Mouse (Mus musculus) lung, postnatal 0 days (tissue): ENCODE measurements around the gene March9. TPM values are rescaled to one million over a fixed set of nuclear protein-coding genes. Genes with fewer than 3 reads are reported as not detected.

Experiments used
- ATAC-seq: fragments of 200-750 bp; cut with Nextera tagmentation; 2 replicates; pipeline ENCODE4 v1.8.0; 2017; ENCODE audit warnings: moderate library complexity
- DNase-seq: peaks from one replicate; pipeline ENCODE4 v3.0.0-alpha.2; 2016; ENCODE audit warnings: low spot score
- H3K27ac ChIP-seq: fragments of 300-500 bp; sonication (generic); 2 replicates; pipeline ENCODE4 v1.5.1; 2014; ENCODE audit warnings: antibody characterized with exemption, mild to moderate bottlenecking, low read length, mixed read lengths
- H3K27me3 ChIP-seq: fragments of 300-500 bp; sonication (generic); replicated peaks from 2 replicates; pipeline ENCODE4 v1.6.1; 2014; ENCODE audit warnings: low read length, mixed read lengths; ENCODE audit not compliant: insufficient read depth
- H3K36me3 ChIP-seq: fragments of 300-500 bp; sonication (generic); 2 replicates; pipeline ENCODE4 v1.6.1; 2014; ENCODE audit warnings: low read length, mixed read lengths; ENCODE audit not compliant: insufficient read depth
- H3K4me1 ChIP-seq: fragments of 300-500 bp; sonication (generic); 2 replicates; pipeline ENCODE4 v1.6.1; 2014; ENCODE audit warnings: antibody characterized with exemption, low read depth, low read length, mixed read lengths; ENCODE audit not compliant: insufficient read depth
- H3K4me2 ChIP-seq: fragments of 300-500 bp; sonication (generic); replicated peaks from 2 replicates; pipeline ENCODE4 v1.6.1; 2014; ENCODE audit warnings: low read depth, mild to moderate bottlenecking, low read length, moderate library complexity, mixed read lengths
- H3K4me3 ChIP-seq: fragments of 300-500 bp; sonication (generic); 2 replicates; pipeline ENCODE4 v1.5.1; 2014; ENCODE audit warnings: low read depth, low read length
- H3K9ac ChIP-seq: fragments of 300-500 bp; sonication (generic); replicated peaks from 2 replicates; pipeline ENCODE4 v1.6.1; 2014; ENCODE audit warnings: low read depth, mild to moderate bottlenecking
- H3K9me3 ChIP-seq: fragments of 300-500 bp; sonication (generic); 2 replicates; pipeline ENCODE4 v1.6.1; 2016; ENCODE audit warnings: low read length, mixed read lengths
- CTCF ChIP-seq: IDR thresholded peaks from 2 replicates; pipeline ENCODE4 v1.5.1; 2016; ENCODE audit warnings: antibody characterized with exemption, mild to moderate bottlenecking
- EP300 ChIP-seq: IDR thresholded peaks from 2 replicates; pipeline ENCODE4 v1.6.1; 2016; ENCODE audit warnings: antibody characterized with exemption, mild to moderate bottlenecking, control low read depth
- WGBS: fragments of 180-500 bp; shearing (Covaris S2); extraction: QIAGEN DNeasy Blood & Tissue Kit; methylation state at CpG from one replicate; pipeline ENCODE4 v1.1.7; 2014; 5-methylcytosine and 5-hydroxymethylcytosine counted together
- polyA plus RNA-seq: library from polyadenylated mRNA; unstranded; fragments of >200 nt; fragmentation: Nextera tagmentation; extraction: Ambion mirVana; gene quantifications from 2 replicates; pipeline ENCODE4 v1.2.1, GENCODE M21; 2015

The March9 gene
- polyA plus RNA-seq, 1 experiment from 2014 or later, result 0.86 TPM

DNA sequence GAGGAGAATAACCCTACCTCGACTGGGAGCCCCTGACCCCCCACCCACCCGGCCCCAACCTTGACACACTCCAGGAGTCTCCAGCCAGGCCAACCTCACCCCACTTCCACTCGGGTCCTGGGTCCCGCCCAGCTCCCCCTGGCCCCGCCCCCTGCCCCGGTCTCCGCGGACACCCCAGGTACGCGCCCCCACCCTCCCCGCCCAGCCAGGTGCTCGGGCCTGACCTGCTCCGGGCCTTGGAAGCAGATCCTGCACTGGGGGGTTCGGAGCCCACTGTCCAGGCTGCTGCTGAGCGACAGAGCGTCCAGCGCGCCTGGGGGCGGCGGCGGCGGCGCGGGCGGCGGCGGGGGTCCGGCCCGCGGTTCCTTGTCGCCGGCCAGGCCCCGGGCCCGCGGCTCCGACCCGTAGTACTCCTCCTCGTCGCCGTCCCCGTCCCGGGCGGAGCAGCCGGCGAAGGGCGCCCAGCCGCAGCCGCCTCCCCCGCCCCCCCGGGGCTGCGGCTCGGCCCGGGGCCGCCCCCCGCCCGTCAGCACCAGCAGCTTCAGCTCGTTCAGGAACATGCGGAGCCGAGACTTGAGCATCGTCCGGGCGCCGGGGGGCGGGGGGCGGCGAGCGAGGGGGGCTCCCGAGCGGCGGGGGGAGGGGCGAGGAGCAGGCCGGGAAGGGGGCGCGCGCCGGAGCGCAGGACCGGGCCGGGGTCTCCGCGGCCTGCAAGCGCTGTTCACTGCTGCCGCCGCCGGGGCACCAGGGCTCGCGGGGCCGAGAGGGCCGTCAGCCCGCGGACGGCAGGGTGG is 613 bp downstream of the March9 start:
- no peak for DNase-seq
- TF ChIP-seq EP300 (no peak), CTCF (no peak)
- Histone ChIP-seq H3K36me3 (no peaks in the 10 kb centered on the region), H3K9ac (peak overlapping the region; percentile 39; the same call in 1 of the 2 replicates), H3K27ac (no peak overlapping the region), H3K4me1 (peaks cover 5% of the 10 kb centered on the region; the same call in 1 of the 2 replicates), H3K4me2 (peak overlapping the region; percentile 100), H3K9me3 (no peaks in the 10 kb centered on the region), H3K4me3 (peak overlapping the region; percentile 70), H3K27me3 (0 out of 2 replicates have a peak, but pooled peaks cover 7% of the 10 kb centered on the region)
- under 1% methylated on average over 19 of the region's 92 CpGs for WGBS
- ATAC-seq, result no peak

DNA sequence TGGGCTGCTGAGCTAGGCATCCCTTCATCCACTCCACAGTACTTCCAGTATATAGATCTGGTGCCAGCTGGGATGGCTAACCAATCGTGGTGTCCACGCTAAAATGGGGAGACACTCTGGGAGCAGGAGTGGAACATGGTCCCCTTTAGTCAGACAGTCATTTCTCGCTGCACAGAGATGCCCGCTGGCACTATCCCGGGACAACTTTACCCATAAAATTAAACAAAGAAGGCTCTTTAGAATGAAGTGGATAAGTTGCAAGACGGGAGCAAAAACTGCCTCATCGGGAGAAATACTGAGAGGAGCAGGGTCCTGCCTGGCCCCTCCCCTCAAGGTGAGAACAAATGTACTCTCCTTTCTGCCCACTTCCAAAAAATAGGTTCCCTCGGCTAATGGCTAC is 1.3 kb downstream of the March9 start:
- peak overlapping the region; percentile 100 for H3K4me2 ChIP-seq
- WGBS, result 5% methylated on average over 8 of the region's 8 CpGs
- peak overlapping the region; percentile 70 for H3K4me3 ChIP-seq
- H3K9me3 ChIP-seq, result no peaks in the 10 kb centered on the region
- ATAC-seq, result no peak
- TF ChIP-seq EP300, result no peak
- no peak for TF ChIP-seq CTCF
- H3K4me1 ChIP-seq, result peaks cover 3% of the 10 kb centered on the region; the same call in 1 of the 2 replicates
- H3K27ac ChIP-seq, result no peak overlapping the region
- no peak for DNase-seq
- 0 out of 2 replicates have a peak, but pooled peaks cover 7% of the 10 kb centered on the region for H3K27me3 ChIP-seq
- no peaks in the 10 kb centered on the region for H3K36me3 ChIP-seq
- no peak overlapping the region for H3K9ac ChIP-seq

DNA sequence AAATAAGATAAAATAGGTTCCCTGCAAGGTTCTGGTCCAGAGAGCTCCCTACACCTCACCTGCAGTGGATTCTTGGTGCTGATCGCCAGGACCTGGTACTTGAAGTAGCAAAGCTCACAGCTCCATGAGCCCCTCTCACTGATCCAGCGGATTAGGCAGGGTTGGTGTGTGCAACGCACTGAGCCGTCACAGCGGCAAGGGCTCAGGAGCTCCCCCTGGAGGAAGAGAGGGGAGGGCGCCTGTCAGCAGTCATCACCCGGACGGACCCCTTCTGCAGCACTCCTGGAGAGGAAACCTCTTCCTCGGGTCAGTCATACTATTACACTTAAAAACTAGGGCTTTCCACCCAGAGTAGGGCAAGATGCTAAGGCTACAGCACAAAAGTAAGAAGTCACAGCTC is 1.8 kb downstream of the March9 start:
- H3K9me3 ChIP-seq, result no peaks in the 10 kb centered on the region
- H3K27ac ChIP-seq, result no peak overlapping the region
- ATAC-seq, result peak; percentile 24; the same call in 1 of the 2 replicates
- H3K27me3 ChIP-seq, result 0 out of 2 replicates have a peak, but pooled peaks cover 7% of the 10 kb centered on the region
- H3K4me2 ChIP-seq, result peak overlapping the region; percentile 100
- 0 out of 2 replicates have a peak overlapping the region, but pooled peaks have one; percentile 70 for H3K4me3 ChIP-seq
- TF ChIP-seq CTCF, result peak; percentile 94
- no peak for TF ChIP-seq EP300
- WGBS, result under 1% methylated on average over 9 of the region's 9 CpGs
- H3K4me1 ChIP-seq, result peaks cover 3% of the 10 kb centered on the region; the same call in 1 of the 2 replicates
- DNase-seq, result peak; percentile 78
- H3K36me3 ChIP-seq, result no peaks in the 10 kb centered on the region
- no peak overlapping the region for H3K9ac ChIP-seq

DNA sequence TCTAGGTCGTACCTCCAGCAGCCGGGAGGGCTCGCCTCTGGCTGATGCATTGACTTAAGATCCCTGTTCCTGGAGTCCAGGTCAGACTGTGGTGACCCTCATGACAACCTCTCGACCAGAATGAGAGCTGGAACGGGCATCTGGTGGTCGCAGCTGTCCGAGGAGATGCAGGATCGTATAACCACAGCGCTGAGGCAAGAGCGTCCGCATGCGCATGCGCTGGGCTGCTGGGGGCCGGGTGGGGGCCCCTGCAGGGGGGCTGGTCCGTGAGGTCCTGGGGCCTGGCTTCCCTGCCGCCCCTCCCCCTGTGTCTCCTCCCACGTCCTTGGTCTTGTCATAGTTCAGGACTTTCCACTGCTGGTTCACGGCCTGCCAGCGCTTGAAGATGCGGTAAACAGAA is 3.5 kb downstream of the March9 start:
- H3K4me1 ChIP-seq, result 0 out of 2 replicates have a peak, but pooled peaks cover 3% of the 10 kb centered on the region
- H3K9ac ChIP-seq, result no peak overlapping the region
- no peak overlapping the region for H3K4me3 ChIP-seq
- 87% methylated on average over 20 of the region's 20 CpGs for WGBS
- DNase-seq, result no peak
- H3K9me3 ChIP-seq, result no peaks in the 10 kb centered on the region
- H3K27ac ChIP-seq, result no peak overlapping the region
- H3K4me2 ChIP-seq, result no peak overlapping the region
- no peak for ATAC-seq
- no peaks in the 10 kb centered on the region for H3K36me3 ChIP-seq
- TF ChIP-seq CTCF (no peak), EP300 (no peak)
- 0 out of 2 replicates have a peak, but pooled peaks cover 7% of the 10 kb centered on the region for H3K27me3 ChIP-seq

DNA sequence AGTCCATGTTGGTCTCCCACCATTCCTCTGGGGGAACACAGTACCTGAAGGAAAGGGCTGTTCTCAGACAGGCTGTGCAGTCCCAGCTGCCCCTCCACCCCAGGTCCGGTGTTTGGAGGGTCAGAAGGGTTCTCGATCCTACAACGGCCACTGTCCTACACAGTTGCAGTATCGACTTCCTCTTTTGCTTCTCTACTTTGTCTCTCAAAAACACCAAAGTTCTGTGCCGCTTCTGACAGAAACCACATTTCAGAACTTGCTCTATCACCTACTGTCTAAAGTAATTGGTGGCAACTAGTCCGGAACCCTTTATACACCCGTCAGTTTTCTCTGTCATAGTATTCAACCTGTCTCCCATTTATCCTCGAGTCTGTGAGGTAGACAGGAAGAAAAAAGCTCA is 4.6 kb downstream of the March9 start:
- DNase-seq (no peak), ATAC-seq (no peak)
- no peak overlapping the region for H3K4me2 ChIP-seq
- H3K27me3 ChIP-seq, result peaks cover 6% of the 10 kb centered on the region; the same call in 1 of the 2 replicates
- H3K4me1 ChIP-seq, result 0 out of 2 replicates have a peak, but pooled peaks cover 3% of the 10 kb centered on the region
- no peak overlapping the region for H3K27ac ChIP-seq
- H3K9ac ChIP-seq, result no peak overlapping the region
- no peak for TF ChIP-seq EP300
- TF ChIP-seq CTCF, result no peak
- 88% methylated on average over 8 of the region's 8 CpGs for WGBS
- H3K36me3 ChIP-seq, result no peaks in the 10 kb centered on the region
- H3K4me3 ChIP-seq, result no peak overlapping the region
- no peaks in the 10 kb centered on the region for H3K9me3 ChIP-seq

DNA sequence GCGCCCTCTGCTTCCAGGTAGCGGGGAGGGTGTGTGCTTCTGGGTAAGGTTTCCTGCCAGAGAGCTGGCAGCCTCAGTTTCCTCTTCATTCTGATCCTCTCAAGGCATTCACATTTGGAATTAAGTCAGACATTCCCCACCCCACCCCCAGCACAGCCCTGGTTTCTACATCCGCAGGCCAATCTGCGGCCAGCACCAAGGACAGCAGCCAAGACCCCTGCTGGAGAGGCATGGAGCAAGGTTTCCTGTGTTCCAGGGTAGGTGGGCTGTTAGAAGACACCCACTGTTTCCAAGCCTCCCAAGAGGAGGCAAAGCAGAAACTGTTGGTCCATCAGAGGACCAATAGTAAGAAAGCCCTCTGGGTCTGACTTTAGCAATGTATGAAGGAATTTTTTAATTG is 5.3 kb downstream of the March9 start:
- H3K27ac ChIP-seq, result no peak overlapping the region
- WGBS, result 55% methylated on average over 4 of the region's 4 CpGs
- 0 out of 2 replicates have a peak, but pooled peaks cover 3% of the 10 kb centered on the region for H3K4me1 ChIP-seq
- DNase-seq (no peak), ATAC-seq (no peak)
- no peak for TF ChIP-seq EP300
- TF ChIP-seq CTCF, result 0 out of 2 replicates have a peak, but pooled peaks have one; percentile 14
- H3K4me3 ChIP-seq, result no peak overlapping the region
- no peak overlapping the region for H3K9ac ChIP-seq
- peaks cover 9% of the 10 kb centered on the region for H3K27me3 ChIP-seq
- H3K4me2 ChIP-seq, result no peak overlapping the region
- H3K9me3 ChIP-seq, result no peaks in the 10 kb centered on the region
- no peaks in the 10 kb centered on the region for H3K36me3 ChIP-seq
